Mouse (Mus musculus) spleen, postnatal 36 days (tissue): ENCODE measurements around the gene Arsa.
A peak's percentile ranks its signal among the peaks of the same experiment; 100 is the strongest.
"Not testable (repeated sequence)": the region's sequence is repeated elsewhere in the genome, so short reads cannot be mapped to it uniquely, and the experiment has no call there.

Experiments used
- DNase-seq, 2 experiments: peaks; one replicate each; pipeline ENCODE4 v3.0.0; 2022; ENCODE audit warnings: low spot score in 2 of 2, mixed read lengths in 1 of 2

Arsa gene

GRCm38 (mm10) chr15:89455642-89456041 lies 21.6 kb downstream of the Arsa start:
- no peak for DNase-seq

GRCm38 (mm10) chr15:89454857-89455256 lies 22.4 kb downstream of the Arsa start:
- DNase-seq, result no peak

GRCm38 (mm10) chr15:89453865-89454478 lies 23.3 kb downstream of the Arsa start, which contains the start of gene Mapk8ip2:
TSS of gene Mapk8ip2 (plus strand) at chr15:89453913.
- DNase-seq, result no peak

GRCm38 (mm10) chr15:89452906-89453864 lies 24.0 kb downstream of the Arsa start:
- DNase-seq, result no peak

- no peak for DNase-seq
These were observed 34.6 kb downstream of the Arsa start for GRCm38 (mm10) chr15:89442486-89443070.

GRCm38 (mm10) chr15:89435878-89436277 lies 41.3 kb downstream of the Arsa start:
- DNase-seq, result no peak

- no peak for DNase-seq
These were observed 43.1 kb downstream of the Arsa start for GRCm38 (mm10) chr15:89434136-89434535.

GRCm38 (mm10) chr15:89432946-89433345 lies 44.3 kb downstream of the Arsa start:
- no peak for DNase-seq

GRCm38 (mm10) chr15:89431806-89432205 lies 45.4 kb downstream of the Arsa start:
- no peak for DNase-seq

- DNase-seq, result no peak
These were observed 46.0 kb downstream of the Arsa start for GRCm38 (mm10) chr15:89431271-89431670.

GRCm38 (mm10) chr15:89430771-89431170 lies 46.5 kb downstream of the Arsa start:
- DNase-seq, result not testable (repeated sequence)

- DNase-seq, result no peak
These were observed 46.9 kb downstream of the Arsa start for GRCm38 (mm10) chr15:89430341-89430740.

GRCm38 (mm10) chr15:89429352-89430221 lies 47.6 kb downstream of the Arsa start, which contains the start of the genes C730034F03Rik, Gm44502 and Chkb:
TSS of gene C730034F03Rik (plus strand) at chr15:89429589.
TSS of gene Gm44502 (minus strand) at chr15:89429696.
TSS of gene Chkb (minus strand) at chr15:89429908.
- peak; percentile 91 to 93 for DNase-seq

GRCm38 (mm10) chr15:89428821-89429351 lies 48.3 kb downstream of the Arsa start:
- DNase-seq, result no peak

GRCm38 (mm10) chr15:89428136-89428790 lies 49.0 kb downstream of the Arsa start:
- no peak for DNase-seq

GRCm38 (mm10) chr15:89426716-89427115 lies 50.5 kb downstream of the Arsa start:
- DNase-seq, result no peak

GRCm38 (mm10) chr15:89425711-89426121 lies 51.5 kb downstream of the Arsa start, which contains the start of gene Cpt1b:
TSS of gene Cpt1b (minus strand) at chr15:89425863.
- DNase-seq, result no peak

GRCm38 (mm10) chr15:89424621-89425020 lies 52.6 kb downstream of the Arsa start:
- no peak for DNase-seq
